Mouse (Mus musculus) hindbrain, embryonic 14.5 days (tissue): ENCODE results near the gene Gm13103. TPM values are rescaled to one million over a fixed set of nuclear protein-coding genes. Genes with fewer than 3 reads are reported as not detected.
"Not testable (repeated sequence)": the region's sequence is repeated elsewhere in the genome, so short reads cannot be mapped to it uniquely, and the experiment has no call there.

ENCODE experiments used
- ATAC-seq: fragments of 200-750 bp; cut with Nextera tagmentation; 2 replicates; pipeline ENCODE4 v1.8.0; 2017; ENCODE audit warnings: moderate number of reproducible peaks, mild to moderate bottlenecking, moderate TSS enrichment, moderate library complexity; ENCODE audit not compliant: low FRiP score
- DNase-seq: peaks from one replicate; pipeline ENCODE4 v3.0.0-alpha.2; 2015; ENCODE audit warnings: low spot score
- H3K27ac ChIP-seq: fragments of 300-500 bp; sonication (generic); 2 replicates; pipeline ENCODE4 v1.5.1; 2014; ENCODE audit warnings: mild to moderate bottlenecking, moderate library complexity
- H3K27me3 ChIP-seq: fragments of 300-500 bp; sonication (generic); 2 replicates; pipeline ENCODE4 v1.6.1; 2014; ENCODE audit warnings: mild to moderate bottlenecking, low read length, mixed read lengths; ENCODE audit not compliant: control insufficient read depth, insufficient read depth
- H3K36me3 ChIP-seq: fragments of 300-500 bp; sonication (generic); replicated peaks from 2 replicates; pipeline ENCODE4 v1.6.1; 2014; ENCODE audit not compliant: control insufficient read depth, insufficient read depth
- H3K4me1 ChIP-seq: fragments of 300-500 bp; sonication (generic); replicated peaks from 2 replicates; pipeline ENCODE4 v1.6.1; 2014; ENCODE audit warnings: antibody characterized with exemption, low read length, mixed read lengths; ENCODE audit not compliant: control insufficient read depth, insufficient read depth
- H3K4me2 ChIP-seq: fragments of 300-500 bp; sonication (generic); replicated peaks from 2 replicates; pipeline ENCODE4 v1.6.1; 2014; ENCODE audit warnings: mild to moderate bottlenecking, moderate library complexity
- H3K4me3 ChIP-seq: fragments of 300-500 bp; sonication (generic); replicated peaks from 2 replicates; pipeline ENCODE4 v1.5.1; 2014; ENCODE audit warnings: mild to moderate bottlenecking, low read length
- H3K9ac ChIP-seq: fragments of 300-500 bp; sonication (generic); 2 replicates; pipeline ENCODE4 v1.6.1; 2014
- H3K9me3 ChIP-seq: fragments of 300-500 bp; sonication (generic); 2 replicates; pipeline ENCODE4 v1.6.1; 2016; ENCODE audit warnings: low read length; ENCODE audit not compliant: control insufficient read depth
- WGBS: fragments of 180-500 bp; shearing (Covaris S2); extraction: QIAGEN DNeasy Blood & Tissue Kit; methylation state at CpG from one replicate; pipeline ENCODE4 v1.1.7; 2014; 5-methylcytosine and 5-hydroxymethylcytosine counted together
- polyA plus RNA-seq: library from polyadenylated mRNA; unstranded; fragments of >200 nt; fragmentation: Nextera tagmentation; extraction: Ambion mirVana; gene quantifications from 2 replicates; pipeline ENCODE4 v1.2.1, GENCODE M21; 2014

The Gm13103 gene
- polyA plus RNA-seq = not detected in 2 replicates

DNA sequence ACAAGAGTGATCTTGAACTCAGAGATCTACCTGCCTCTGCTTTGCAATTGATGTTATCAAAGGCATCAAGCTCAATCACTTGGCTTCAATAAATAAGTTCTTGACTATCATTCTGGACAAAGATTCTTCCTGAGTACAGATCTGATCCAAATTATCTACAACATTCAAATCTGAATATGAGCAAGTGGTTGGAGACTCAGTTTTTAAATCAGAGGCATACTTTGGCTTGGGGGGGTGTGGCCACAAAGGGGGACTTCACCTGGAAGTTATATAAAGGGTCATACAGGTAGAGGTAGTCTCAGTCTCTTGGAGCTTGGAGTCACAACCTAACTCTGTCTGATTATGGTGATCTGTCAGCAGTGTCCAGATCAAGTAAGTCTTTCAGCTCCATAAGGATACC is at the start of gene Gm13103:
Gene Gm13103 (plus strand): TSS at position 301 of the 400 bp plus-strand sequence.
- not testable (repeated sequence) for H3K4me3 ChIP-seq, ATAC-seq, H3K27ac ChIP-seq, H3K9ac ChIP-seq, H3K4me2 ChIP-seq, DNase-seq, H3K36me3 ChIP-seq, H3K4me1 ChIP-seq, H3K27me3 ChIP-seq
- peaks cover 47% of the 10 kb centered on the region for H3K9me3 ChIP-seq

DNA sequence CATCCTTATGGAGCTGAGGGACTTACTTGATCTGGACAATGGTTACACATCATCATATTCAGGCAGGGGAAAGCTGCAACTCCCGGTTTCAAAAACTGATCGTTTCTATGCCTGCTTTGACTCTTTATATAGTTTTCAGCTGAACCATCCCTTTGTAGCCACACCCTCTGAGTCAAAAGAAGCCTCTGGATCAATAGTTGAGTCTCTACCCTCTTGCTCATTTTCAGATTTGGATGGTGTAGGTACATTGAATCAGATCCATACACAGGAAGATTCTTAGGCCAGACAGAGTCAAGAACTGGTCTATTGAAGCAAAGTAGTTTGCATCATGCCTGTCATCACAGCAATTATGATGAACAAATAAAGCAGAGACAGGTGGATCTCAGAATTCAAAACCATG is 30.3 kb upstream of the Gm13103 start, which contains the start of gene Gm13084:
Gene Gm13084 (minus strand): TSS at position 101 of the 400 bp plus-strand sequence.
- no peak within 1 kb of the TSS for H3K9ac ChIP-seq
- no peak for DNase-seq
- H3K36me3 ChIP-seq = no peaks in the 10 kb centered on the region
- H3K4me1 ChIP-seq = no peaks in the 10 kb centered on the region
- H3K27ac ChIP-seq = no peak within 1 kb of the TSS
- H3K9me3 ChIP-seq = peaks cover 23% of the 10 kb centered on the region; the same call in 1 of the 2 replicates
- 85% methylated on average over 2 of the region's 2 CpGs for WGBS
- no peak within 1 kb of the TSS for H3K4me3 ChIP-seq
- no peaks in the 10 kb centered on the region for H3K27me3 ChIP-seq
- no peak within 1 kb of the TSS for H3K4me2 ChIP-seq
- ATAC-seq = no peak

DNA sequence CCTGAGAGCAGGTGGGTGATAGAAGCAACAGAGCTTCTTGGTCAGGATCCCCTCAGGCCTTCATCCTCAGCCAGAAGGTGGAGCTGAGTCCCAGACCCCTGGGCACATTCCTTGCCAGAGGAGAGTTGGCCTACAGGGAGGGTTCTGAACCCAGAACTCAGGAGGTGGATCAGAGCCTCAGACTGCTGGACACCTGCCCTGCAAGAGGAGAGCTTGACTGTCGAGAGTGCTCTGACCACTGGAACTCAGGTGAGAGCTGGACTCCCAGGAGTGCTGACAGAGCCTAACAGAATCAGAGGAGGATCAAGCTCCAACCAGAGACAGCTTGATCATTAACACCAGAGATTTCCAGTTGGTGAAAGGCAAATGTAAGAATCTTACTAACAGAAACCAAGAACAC is 36.1 kb downstream of the Gm13103 start:
- DNase-seq, H3K36me3 ChIP-seq, H3K4me3 ChIP-seq, H3K4me1 ChIP-seq, H3K27ac ChIP-seq, H3K4me2 ChIP-seq, ATAC-seq, H3K9ac ChIP-seq, H3K27me3 ChIP-seq: not testable (repeated sequence)
- 79% methylated on average over 1 of the region's 1 CpGs for WGBS
- H3K9me3 ChIP-seq = peaks cover 25% of the 10 kb centered on the region

DNA sequence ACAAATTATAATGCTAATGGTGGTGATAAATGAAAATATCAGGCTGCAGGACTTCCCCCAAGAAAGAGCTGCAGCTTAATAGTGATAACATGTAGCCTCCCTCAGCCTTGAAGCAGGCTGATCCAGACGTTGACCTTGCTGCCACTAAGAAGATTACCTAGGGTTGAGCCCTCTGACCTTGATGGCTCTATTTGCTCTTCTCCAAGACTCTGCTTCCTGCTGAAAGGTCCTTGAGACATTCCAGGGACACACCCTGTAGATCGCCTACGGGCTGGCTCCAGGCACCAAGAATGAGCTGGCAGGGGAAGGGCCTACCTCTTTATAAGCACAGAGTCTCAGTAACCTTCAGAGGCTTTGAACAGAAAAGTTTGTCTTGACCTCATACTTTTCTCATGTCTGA is 48.1 kb downstream of the Gm13103 start:
- not testable (repeated sequence) for H3K36me3 ChIP-seq, H3K27ac ChIP-seq, H3K27me3 ChIP-seq, H3K4me3 ChIP-seq, H3K4me1 ChIP-seq, ATAC-seq, DNase-seq, H3K4me2 ChIP-seq, H3K9ac ChIP-seq
- peaks cover 36% of the 10 kb centered on the region for H3K9me3 ChIP-seq
- 81% methylated on average over 3 of the region's 3 CpGs for WGBS

DNA sequence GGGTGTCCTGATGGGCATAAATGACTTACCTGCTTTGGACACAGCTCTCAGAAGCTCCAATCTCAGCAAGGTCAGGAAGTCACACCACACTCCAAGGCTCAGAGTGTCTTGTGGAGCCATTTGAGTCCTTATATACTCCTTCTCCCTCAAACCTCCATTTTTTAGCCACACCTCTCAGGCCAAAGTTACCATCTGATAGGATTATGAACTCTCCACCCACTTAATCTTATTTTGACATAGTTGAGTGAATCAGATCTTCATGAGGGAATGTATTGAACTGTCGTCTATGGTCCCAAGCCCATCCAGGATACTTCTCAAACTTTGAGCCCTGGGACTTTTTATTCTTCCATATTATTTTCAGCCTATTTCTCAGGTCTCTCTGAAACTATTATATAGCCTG is 54.0 kb downstream of the Gm13103 start, which contains the start of gene Pramef6:
Gene Pramef6 (minus strand): TSS at position 101 of the 400 bp plus-strand sequence.
- ATAC-seq, H3K4me1 ChIP-seq, H3K27me3 ChIP-seq, H3K4me3 ChIP-seq, H3K36me3 ChIP-seq, DNase-seq, H3K27ac ChIP-seq, H3K4me2 ChIP-seq, H3K9ac ChIP-seq: not testable (repeated sequence)
- peaks cover 12% of the 10 kb centered on the region; the same call in 1 of the 2 replicates for H3K9me3 ChIP-seq
- WGBS = 85% methylated on average over 1 of the region's 1 CpGs

Other genes starting within 250 kb of the Gm13103 start
- not detected in 2 replicates for gene Gm13083, start 231.5 kb upstream of the Gm13103 start, polyA plus RNA-seq
- not detected in 2 replicates for gene Gm13088, start 189.3 kb upstream of the Gm13103 start, polyA plus RNA-seq
- not detected in 2 replicates for gene Gm13089, start 143.8 kb upstream of the Gm13103 start, polyA plus RNA-seq
- not detected in 2 replicates for gene Gm13078, start 127.0 kb upstream of the Gm13103 start, polyA plus RNA-seq
- gene Gm13023, start 57.1 kb upstream of the Gm13103 start, polyA plus RNA-seq = not detected in 2 replicates
- not detected in 2 replicates for gene Gm13084, start 30.4 kb upstream of the Gm13103 start, polyA plus RNA-seq
- gene Pramef6, start 53.9 kb downstream of the Gm13103 start, polyA plus RNA-seq = not detected in 2 replicates
- not detected in 2 replicates for gene Pramef25, start 104.5 kb downstream of the Gm13103 start, polyA plus RNA-seq
- not detected in 2 replicates for gene Gm13101, start 120.5 kb downstream of the Gm13103 start, polyA plus RNA-seq
- gene Pramef17, start 147.9 kb downstream of the Gm13103 start, polyA plus RNA-seq = not detected in 2 replicates
- not detected in 2 replicates for gene Pramel4, start 212.6 kb downstream of the Gm13103 start, polyA plus RNA-seq